Mouse (Mus musculus) heart, adult 2 months (tissue): ENCODE measurements around the gene Nr2c1.

Experiments
- CTCF ChIP-seq: fragments of 200-600 bp; IDR thresholded peaks from 2 replicates; pipeline ENCODE4 v1.8.1; 2022; ENCODE audit warnings: antibody characterized with exemption, mild to moderate bottlenecking, moderate library complexity
- EP300 ChIP-seq: fragments of 200-500 bp; IDR thresholded peaks from 2 replicates; pipeline ENCODE4 v1.6.1; 2011; ENCODE audit warnings: low read depth, low read length, control low read depth; ENCODE audit not compliant: insufficient read depth
- POLR2A ChIP-seq: fragments of 200-500 bp; IDR thresholded peaks from 2 replicates; pipeline ENCODE4 v1.6.1; 2011; ENCODE audit warnings: mild to moderate bottlenecking, low read depth, low read length, control low read depth; ENCODE audit not compliant: insufficient read depth

DNA sequence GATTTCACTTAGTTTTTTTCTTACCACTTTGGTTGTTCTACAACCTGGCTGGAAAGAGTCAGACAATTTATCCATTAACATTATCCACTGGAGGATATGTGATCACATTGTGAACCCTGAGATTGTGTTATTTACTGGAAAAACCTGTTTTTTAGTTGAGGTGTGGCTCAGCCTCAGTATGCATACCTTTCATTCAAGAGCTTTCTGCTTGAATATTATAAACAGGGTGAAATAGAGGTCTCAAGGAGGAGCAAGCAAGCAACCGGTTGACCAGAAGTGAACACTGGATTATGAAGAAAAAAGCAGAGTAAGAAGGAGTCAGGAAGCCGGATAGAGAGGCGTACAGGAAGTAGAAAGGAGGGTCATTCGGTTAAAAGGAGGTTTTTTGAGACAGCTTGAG, 3.7 kb downstream of the Nr2c1 start:
- no peak for TF ChIP-seq CTCF
- TF ChIP-seq POLR2A, result no peak
- no peak for TF ChIP-seq EP300
